9 mouse cellular contexts compared by ENCODE assay signal in genomic region chr1:152461814-152462213, GRCm38 (mm10).
DNase-seq lines count a peak whose midpoint lies in the region; ATAC-seq lines count a peak whose summit lies in the region.
"Had no signal": no experiment of that assay in that cellular context is flagged by ENCODE, and none has a peak within 500 bp of the region (broad histone marks: within the 10 kb centered on the region; RNA-seq: fewer than 3 reads in every experiment).

No protein-coding gene starts in this region.

- peak; percentile 59; the same call in 1 of the 2 replicates for ATAC-seq in lung, embryonic 15.5 days (ENCODE audit: borderline replicate concordance, extremely low read depth, low FRiP score, low TSS enrichment)
- ATAC-seq: activated CD4-positive, CD25-positive, alpha-beta regulatory T cell, adult 4 months had no signal

- peak; percentile 30 to 56 for DNase-seq in adrenal gland, adult (ENCODE audit: inconsistent age in 2 of 2, low spot score in 1 of 2)
- DNase-seq in adrenal gland, postnatal 25 days = no peak
- peak; percentile 32 for DNase-seq in brain, adult 2 months (ENCODE audit: low read depth, low spot score)
- DNase-seq in heart, postnatal 36 days = peak; percentile 50 to 55
- DNase-seq in cerebellum, postnatal 36 days = no peak
- no peak for DNase-seq in urinary bladder, postnatal 25 days (ENCODE audit: low spot score)
- no peak for DNase-seq in layer of hippocampus, adult 8-10 months (ENCODE audit: low spot score in 2 of 2)

- H3K27ac ChIP-seq in lung, embryonic 15.5 days = peak overlapping the region; percentile 71

- H3K9me3 ChIP-seq in lung, embryonic 15.5 days = no peaks in the 10 kb centered on the region

- H3K4me2 ChIP-seq in lung, embryonic 15.5 days = no peak overlapping the region

- 24% methylated on average over 3 of the region's 3 CpGs for WGBS in lung, embryonic 15.5 days

- H3K4me1 ChIP-seq in lung, embryonic 15.5 days = peaks cover 12% of the 10 kb centered on the region; the same call in 1 of the 2 replicates

- no peak overlapping the region for H3K4me3 ChIP-seq in lung, embryonic 15.5 days

- H3K27me3 ChIP-seq in lung, embryonic 15.5 days = no peaks in the 10 kb centered on the region

- no peaks in the 10 kb centered on the region for H3K36me3 ChIP-seq in lung, embryonic 15.5 days

- no peak overlapping the region for H3K9ac ChIP-seq in lung, embryonic 15.5 days

- intact Hi-C loops in heart, postnatal 36 days (cut with DNase I) = no loop called here

Comparison
In these comparisons a context has a peak if more than half of its experiments do, and no peak if none do; other contexts are left out.
1. DNase-seq: peak in adrenal gland, adult (2 of 2), brain, adult 2 months (single experiment) and heart, postnatal 36 days (2 of 2); none in adrenal gland, postnatal 25 days (single experiment), cerebellum, postnatal 36 days (0 of 2), urinary bladder, postnatal 25 days (single experiment) and layer of hippocampus, adult 8-10 months (0 of 2).